Mouse (Mus musculus): Measurements from ENCODE around the gene Oxsm. TPM values are rescaled to one million over a fixed set of nuclear protein-coding genes. Genes with fewer than 3 reads are reported as not detected.

The Oxsm gene
- polyA plus RNA-seq, 1 experiment, result 0.10 TPM

- H3K36me3 ChIP-seq (ENCODE audit: control insufficient read depth), result peaks cover 49% of the 10 kb centered on the region
Measured at GRCm38 (mm10) chr14:16267028-16267427, 17.4 kb upstream of the Oxsm start.

GRCm38 (mm10) chr14:16261869-16262268, 12.3 kb upstream of the Oxsm start:
- Histone ChIP-seq H3K4me1 (ENCODE audit: control insufficient read depth) (no peaks in the 10 kb centered on the region), H3K27me3 (ENCODE audit: control insufficient read depth) (no peaks in the 10 kb centered on the region), H3K9me3 (ENCODE audit: control insufficient read depth, low read length) (no peaks in the 10 kb centered on the region), H3K4me3 (replicated peaks) (no peak overlapping the region), H3K36me3 (ENCODE audit: control insufficient read depth) (peaks cover 58% of the 10 kb centered on the region)
- no peak for TF ChIP-seq TAL1 (IDR thresholded peaks at IDR 0.05; ENCODE audit: low read length)
- no peak for TF ChIP-seq GATA1 (IDR thresholded peaks at IDR 0.05; ENCODE audit: low read length)

More at GRCm38 (mm10) chr14:16267028-16267427, 17.4 kb upstream of the Oxsm start:
- Histone ChIP-seq H3K27me3 (ENCODE audit: control insufficient read depth) (no peaks in the 10 kb centered on the region), H3K4me1 (ENCODE audit: control insufficient read depth) (no peaks in the 10 kb centered on the region), H3K9me3 (ENCODE audit: control insufficient read depth, low read length) (no peaks in the 10 kb centered on the region), H3K4me3 (replicated peaks) (no peak overlapping the region)
- TF ChIP-seq TAL1 (IDR thresholded peaks at IDR 0.05; ENCODE audit: low read length), result no peak
- no peak for TF ChIP-seq GATA1 (IDR thresholded peaks at IDR 0.05; ENCODE audit: low read length)

- no peak overlapping the region for H3K4me3 ChIP-seq (replicated peaks)
- no peaks in the 10 kb centered on the region for H3K27me3 ChIP-seq (ENCODE audit: control insufficient read depth)
- peaks cover 5% of the 10 kb centered on the region for H3K4me1 ChIP-seq (ENCODE audit: control insufficient read depth)
- H3K9me3 ChIP-seq (ENCODE audit: control insufficient read depth, low read length), result no peaks in the 10 kb centered on the region
- TF ChIP-seq TAL1 (IDR thresholded peaks at IDR 0.05; ENCODE audit: low read length), result no peak
- no peak for TF ChIP-seq GATA1 (IDR thresholded peaks at IDR 0.05; ENCODE audit: low read length)
- H3K36me3 ChIP-seq (ENCODE audit: control insufficient read depth), result peaks cover 67% of the 10 kb centered on the region
Measured at GRCm38 (mm10) chr14:16260541-16260940, 10.9 kb upstream of the Oxsm start.

- H3K27me3 ChIP-seq (ENCODE audit: control insufficient read depth), result no peaks in the 10 kb centered on the region
- H3K9me3 ChIP-seq (ENCODE audit: control insufficient read depth, low read length), result no peaks in the 10 kb centered on the region
- H3K36me3 ChIP-seq (ENCODE audit: control insufficient read depth), result peaks cover 63% of the 10 kb centered on the region
- H3K4me3 ChIP-seq (replicated peaks), result no peak overlapping the region
- H3K4me1 ChIP-seq (ENCODE audit: control insufficient read depth), result peaks cover 27% of the 10 kb centered on the region
- no peak for TF ChIP-seq GATA1 (IDR thresholded peaks at IDR 0.05; ENCODE audit: low read length)
- no peak for TF ChIP-seq TAL1 (IDR thresholded peaks at IDR 0.05; ENCODE audit: low read length)
Measured at GRCm38 (mm10) chr14:16256209-16256608, 6.6 kb upstream of the Oxsm start.

- H3K4me3 ChIP-seq (replicated peaks), result no peak overlapping the region
- H3K4me1 ChIP-seq (ENCODE audit: control insufficient read depth), result peaks cover 32% of the 10 kb centered on the region
- H3K36me3 ChIP-seq (ENCODE audit: control insufficient read depth), result peaks cover 59% of the 10 kb centered on the region
- H3K9me3 ChIP-seq (ENCODE audit: control insufficient read depth, low read length), result no peaks in the 10 kb centered on the region
- TF ChIP-seq GATA1 (IDR thresholded peaks at IDR 0.05; ENCODE audit: low read length) (no peak), TAL1 (IDR thresholded peaks at IDR 0.05; ENCODE audit: low read length) (no peak)
- no peaks in the 10 kb centered on the region for H3K27me3 ChIP-seq (ENCODE audit: control insufficient read depth)
Measured at GRCm38 (mm10) chr14:16255745-16256144, 6.1 kb upstream of the Oxsm start.

GRCm38 (mm10) chr14:16250099-16250498, 491 bp upstream of the Oxsm start:
- peaks cover 34% of the 10 kb centered on the region for H3K36me3 ChIP-seq (ENCODE audit: control insufficient read depth)
- no peaks in the 10 kb centered on the region for H3K27me3 ChIP-seq (ENCODE audit: control insufficient read depth)
- H3K4me1 ChIP-seq (ENCODE audit: control insufficient read depth), result peaks cover 74% of the 10 kb centered on the region
- TF ChIP-seq TAL1 (IDR thresholded peaks at IDR 0.05; ENCODE audit: low read length), result no peak
- no peak for TF ChIP-seq GATA1 (IDR thresholded peaks at IDR 0.05; ENCODE audit: low read length)
- peak overlapping the region; percentile 76 for H3K4me3 ChIP-seq (replicated peaks)
- no peaks in the 10 kb centered on the region for H3K9me3 ChIP-seq (ENCODE audit: control insufficient read depth, low read length)

GRCm38 (mm10) chr14:16248603-16249157, 928 bp downstream of the Oxsm start:
- Histone ChIP-seq H3K36me3 (ENCODE audit: control insufficient read depth) (peaks cover 22% of the 10 kb centered on the region), H3K4me1 (ENCODE audit: control insufficient read depth) (peaks cover 82% of the 10 kb centered on the region), H3K9me3 (ENCODE audit: control insufficient read depth, low read length) (no peaks in the 10 kb centered on the region), H3K4me3 (replicated peaks) (peak overlapping the region; percentile 76), H3K27me3 (ENCODE audit: control insufficient read depth) (no peaks in the 10 kb centered on the region)
- TF ChIP-seq TAL1 (IDR thresholded peaks at IDR 0.05; ENCODE audit: low read length) (no peak), GATA1 (IDR thresholded peaks at IDR 0.05; ENCODE audit: low read length) (no peak)

- TF ChIP-seq GATA1 (IDR thresholded peaks at IDR 0.05; ENCODE audit: low read length), result no peak
- Histone ChIP-seq H3K9me3 (ENCODE audit: control insufficient read depth, low read length) (no peaks in the 10 kb centered on the region), H3K36me3 (ENCODE audit: control insufficient read depth) (peaks cover 22% of the 10 kb centered on the region), H3K4me1 (ENCODE audit: control insufficient read depth) (peaks cover 78% of the 10 kb centered on the region), H3K27me3 (ENCODE audit: control insufficient read depth) (no peaks in the 10 kb centered on the region), H3K4me3 (replicated peaks) (peak overlapping the region; percentile 76)
Measured at GRCm38 (mm10) chr14:16248135-16248534, 1.5 kb downstream of the Oxsm start.

GRCm38 (mm10) chr14:16246340-16246912, 3.2 kb downstream of the Oxsm start:
- peaks cover 22% of the 10 kb centered on the region for H3K36me3 ChIP-seq (ENCODE audit: control insufficient read depth)
- TF ChIP-seq GATA1 (IDR thresholded peaks at IDR 0.05; ENCODE audit: low read length), result no peak
- no peak for TF ChIP-seq TAL1 (IDR thresholded peaks at IDR 0.05; ENCODE audit: low read length)
- no peak overlapping the region for H3K4me3 ChIP-seq (replicated peaks)
- H3K4me1 ChIP-seq (ENCODE audit: control insufficient read depth), result peaks cover 83% of the 10 kb centered on the region
- no peaks in the 10 kb centered on the region for H3K9me3 ChIP-seq (ENCODE audit: control insufficient read depth, low read length)
- no peaks in the 10 kb centered on the region for H3K27me3 ChIP-seq (ENCODE audit: control insufficient read depth)

Data from erythroblast, embryonic 14.5 days (primary cell).